In the genomic region with DNA sequence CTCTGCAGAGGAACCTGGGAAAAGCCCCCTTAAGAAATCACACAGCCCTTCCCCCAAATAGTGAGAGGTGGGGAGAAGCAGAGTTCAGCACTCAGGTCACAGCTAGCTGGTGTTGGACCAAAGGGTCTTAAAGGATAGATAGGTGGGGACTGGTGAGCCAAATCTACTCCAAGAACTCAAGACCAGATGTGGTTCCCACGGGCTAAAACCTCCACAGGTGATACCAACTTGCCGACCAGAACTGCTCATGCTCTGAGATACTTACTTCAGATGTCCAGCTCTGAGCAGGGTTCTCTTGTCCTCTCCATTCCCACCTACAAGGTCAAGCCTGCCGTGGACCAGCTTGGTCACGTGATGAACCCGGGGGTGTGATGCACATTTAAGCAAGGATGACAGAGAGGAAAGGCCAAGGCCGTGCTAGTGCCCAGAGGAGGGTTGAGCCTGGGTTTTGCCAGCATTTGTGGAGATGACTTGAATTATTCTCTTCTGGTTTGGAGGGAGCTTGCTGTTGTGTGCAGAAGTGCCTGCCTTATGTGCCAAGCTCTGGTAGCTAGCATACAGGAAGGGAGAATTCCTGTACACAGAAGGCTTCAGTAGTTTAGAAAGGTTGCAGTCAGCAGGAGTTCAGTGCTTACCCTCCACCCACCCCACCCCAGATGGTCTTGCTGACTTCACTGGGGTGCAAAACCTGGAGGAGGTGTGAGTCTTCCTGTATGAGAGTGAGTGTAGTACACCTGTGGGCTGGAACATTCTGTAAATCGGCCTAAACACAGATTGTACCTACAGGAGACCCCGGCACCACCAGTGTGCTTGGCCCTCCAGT, we compare ENCODE assay signal across 8 mouse cellular contexts. TPM values are rescaled to one million over a fixed set of nuclear protein-coding genes. Genes with fewer than 3 reads are reported as not detected.
DNase-seq lines count a peak whose midpoint lies in the region; ATAC-seq and TF ChIP-seq lines count a peak whose summit lies in the region.

No protein-coding gene starts in this region.

- no peak overlapping the region for H3K9ac ChIP-seq in limb, embryonic 11.5 days (ENCODE audit: low read length)
- H3K9ac ChIP-seq in stomach, embryonic 14.5 days (replicated peaks; ENCODE audit: low read depth, low read length) = no peak overlapping the region

- 76% methylated on average over 8 of the region's 8 CpGs for WGBS in thymus, adult 2 months
- 85% methylated on average over 8 of the region's 8 CpGs for WGBS in limb, embryonic 11.5 days
- 80% methylated on average over 8 of the region's 8 CpGs for WGBS in stomach, embryonic 14.5 days

- no peak overlapping the region for H3K27ac ChIP-seq in thymus, adult 2 months (ENCODE audit: control insufficient read depth, insufficient read depth, low read length)
- no peak overlapping the region for H3K27ac ChIP-seq in limb, embryonic 11.5 days (replicated peaks; ENCODE audit: low read depth, low read length)
- no peak overlapping the region for H3K27ac ChIP-seq in stomach, embryonic 14.5 days (ENCODE audit: low read length)

- no peaks in the 10 kb centered on the region for H3K27me3 ChIP-seq in thymus, adult 2 months (ENCODE audit: control insufficient read depth, insufficient read depth, low read length)
- H3K27me3 ChIP-seq in limb, embryonic 11.5 days (ENCODE audit: control insufficient read depth, insufficient read depth, low read length) = no peaks in the 10 kb centered on the region
- H3K27me3 ChIP-seq in stomach, embryonic 14.5 days (ENCODE audit: control insufficient read depth, insufficient read depth, low read length) = no peaks in the 10 kb centered on the region

- TF ChIP-seq CTCF in thymus, adult 2 months (IDR thresholded peaks at IDR 0.05; ENCODE audit: borderline replicate concordance, control insufficient read depth, extremely low read depth, insufficient read depth, low read length, poor library complexity) = no peak

- no peaks in the 10 kb centered on the region for H3K36me3 ChIP-seq in thymus, adult 2 months (ENCODE audit: control insufficient read depth, insufficient read depth, low read length)
- no peaks in the 10 kb centered on the region for H3K36me3 ChIP-seq in limb, embryonic 11.5 days (ENCODE audit: control insufficient read depth, insufficient read depth, low read length)
- no peaks in the 10 kb centered on the region for H3K36me3 ChIP-seq in stomach, embryonic 14.5 days (ENCODE audit: control insufficient read depth, insufficient read depth, low read length)

- H3K4me1 ChIP-seq in thymus, adult 2 months (replicated peaks; ENCODE audit: control insufficient read depth, insufficient read depth, low read length) = peaks cover 42% of the 10 kb centered on the region
- H3K4me1 ChIP-seq in limb, embryonic 11.5 days (ENCODE audit: control insufficient read depth, insufficient read depth, low read length) = peaks cover 30% of the 10 kb centered on the region
- peaks cover 21% of the 10 kb centered on the region for H3K4me1 ChIP-seq in stomach, embryonic 14.5 days (ENCODE audit: control insufficient read depth, insufficient read depth, low read length)

- no peak for TF ChIP-seq POLR2A in thymus, adult 2 months (IDR thresholded peaks at IDR 0.05; ENCODE audit: control insufficient read depth, extremely low read depth, insufficient read depth, low read length, poor library complexity)

- H3K4me2 ChIP-seq in limb, embryonic 11.5 days (ENCODE audit: low read depth, severe bottlenecking) = peak overlapping the region; percentile 90
- H3K4me2 ChIP-seq in stomach, embryonic 14.5 days (replicated peaks; ENCODE audit: low read depth, low read length) = peak overlapping the region; percentile 93; the same call in 1 of the 2 replicates

- peak; percentile 65 for DNase-seq in cerebellum, adult 11-12 months
- no peak for DNase-seq in cerebellum, adult 11 months
- DNase-seq in thymus, postnatal 14 days = peak; percentile 20
- no peak for DNase-seq in thymus, adult 2 months
- no peak for DNase-seq in limb, embryonic 11.5 days (ENCODE audit: low spot score)
- no peak for DNase-seq in urinary bladder, adult 18-20 months (ENCODE audit: low spot score in 2 of 2)
- DNase-seq in embryo, embryonic 10 days (ENCODE audit: low spot score) = no peak

- H3K9me3 ChIP-seq in limb, embryonic 11.5 days (ENCODE audit: control insufficient read depth, low read length) = no peaks in the 10 kb centered on the region
- H3K9me3 ChIP-seq in stomach, embryonic 14.5 days (ENCODE audit: control insufficient read depth, low read depth, low read length) = no peaks in the 10 kb centered on the region

- no peak overlapping the region for H3K4me3 ChIP-seq in thymus, adult 2 months (ENCODE audit: control insufficient read depth, insufficient read depth, low read length)
- H3K4me3 ChIP-seq in limb, embryonic 11.5 days (ENCODE audit: low read depth, low read length) = no peak overlapping the region; the same call in 1 of the 2 replicates
- peak overlapping the region; percentile 96; the same call in 1 of the 2 replicates for H3K4me3 ChIP-seq in stomach, embryonic 14.5 days (ENCODE audit: low read depth, low read length)

- no peak for ATAC-seq in limb, embryonic 11.5 days (ENCODE audit: insufficient number of reproducible peaks, low FRiP score, low TSS enrichment, low read depth)
- no peak for ATAC-seq in stomach, embryonic 14.5 days (ENCODE audit: insufficient number of reproducible peaks, insufficient read depth, low FRiP score, low read depth)

RNA-seq across cellular contexts. Expression of a gene that starts 3.0 kb away (rescaled TPM):
- polyA plus RNA-seq in thymus, adult 2 months (2012; rRNA removed) = 39.9 and 48.4 TPM in 2 replicates
- 5.1 and 5.5 TPM in 2 replicates for polyA plus RNA-seq in limb, embryonic 11.5 days (2014; fragmentation: Nextera tagmentation; extraction: Ambion mirVana)
- polyA plus RNA-seq in stomach, embryonic 14.5 days (2014; fragmentation: Nextera tagmentation; extraction: Ambion mirVana) = 4.3 and 5.3 TPM in 2 replicates

Comparison
In these comparisons a context has a peak if more than half of its experiments do, and no peak if none do; other contexts are left out.
1. DNase-seq: peak in cerebellum, adult 11-12 months (single experiment) and thymus, postnatal 14 days (single experiment); none in cerebellum, adult 11 months (single experiment), thymus, adult 2 months (single experiment), limb, embryonic 11.5 days (single experiment), urinary bladder, adult 18-20 months (0 of 2) and embryo, embryonic 10 days (single experiment).